Mouse (Mus musculus): ENCODE measurements around the gene Spty2d1. TPM values are rescaled to one million over a fixed set of nuclear protein-coding genes. Genes with fewer than 3 reads are reported as not detected.
"Not testable (repeated sequence)": the region's sequence is repeated elsewhere in the genome, so short reads cannot be mapped to it uniquely, and the experiment has no call there.

Spty2d1 gene
- polyA plus RNA-seq, 1 experiment from 2014 or later = 13.1 TPM

GRCm38 (mm10) chr7:46999983-47000643 is 8.1 kb downstream of the Spty2d1 start:
- ATAC-seq = no peak
- no peak for TF ChIP-seq CTCF (IDR thresholded peaks at IDR 0.05)
- no peak for TF ChIP-seq EP300 (IDR thresholded peaks at IDR 0.05)
- no peak overlapping the region for H3K27ac ChIP-seq (ENCODE audit: low read length)

DNA sequence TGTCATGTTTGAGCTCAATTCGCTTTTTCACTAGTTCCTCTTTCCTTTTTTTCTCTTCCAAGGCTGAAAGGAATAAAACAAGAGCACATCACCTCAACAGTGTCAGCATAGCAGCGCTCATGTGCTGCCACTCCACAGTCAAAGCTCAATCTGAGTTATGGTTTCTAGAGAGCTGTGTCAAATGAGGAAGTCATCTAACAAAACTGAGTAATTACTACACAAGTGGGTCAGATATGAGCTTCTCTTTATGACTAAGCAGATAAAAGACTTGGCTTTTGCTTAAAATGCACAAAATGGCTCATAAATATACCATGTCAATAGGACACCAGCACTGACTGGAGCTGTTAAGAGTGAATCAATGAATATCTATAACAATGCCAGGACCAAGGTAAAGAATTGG is 9.3 kb downstream of the Spty2d1 start:
- 93% methylated on average over 2 of the region's 2 CpGs for WGBS
- Histone ChIP-seq H3K9ac (replicated peaks; ENCODE audit: low read depth) (no peak overlapping the region), H3K27ac (ENCODE audit: low read length) (no peak overlapping the region), H3K9me3 (ENCODE audit: low read length) (no peaks in the 10 kb centered on the region), H3K36me3 (ENCODE audit: insufficient read depth, low read length) (peaks cover 36% of the 10 kb centered on the region; the same call in 1 of the 2 replicates), H3K4me3 (ENCODE audit: low read depth, low read length) (no peak overlapping the region), H3K4me1 (ENCODE audit: insufficient read depth, low read depth, low read length) (peaks cover 6% of the 10 kb centered on the region; the same call in 1 of the 2 replicates), H3K27me3 (replicated peaks; ENCODE audit: insufficient read depth, low read length) (no peaks in the 10 kb centered on the region), H3K4me2 (replicated peaks; ENCODE audit: low read depth, low read length) (no peak overlapping the region)
- no peak for ATAC-seq
- no peak for DNase-seq (ENCODE audit: low spot score)
- TF ChIP-seq EP300 (IDR thresholded peaks at IDR 0.05) (no peak), CTCF (IDR thresholded peaks at IDR 0.05) (no peak)

More at GRCm38 (mm10) chr7:46999983-47000643, 8.1 kb downstream of the Spty2d1 start:
- no peaks in the 10 kb centered on the region for H3K9me3 ChIP-seq (ENCODE audit: low read length)
- WGBS = 65% methylated on average over 8 of the region's 8 CpGs
- H3K4me3 ChIP-seq (ENCODE audit: low read depth, low read length) = no peak overlapping the region
- no peak overlapping the region for H3K9ac ChIP-seq (replicated peaks; ENCODE audit: low read depth)
- no peak for DNase-seq (ENCODE audit: low spot score)
- H3K36me3 ChIP-seq (ENCODE audit: insufficient read depth, low read length) = peaks cover 26% of the 10 kb centered on the region; the same call in 1 of the 2 replicates
- H3K27me3 ChIP-seq (replicated peaks; ENCODE audit: insufficient read depth, low read length) = no peaks in the 10 kb centered on the region
- H3K4me1 ChIP-seq (ENCODE audit: insufficient read depth, low read depth, low read length) = peaks cover 6% of the 10 kb centered on the region; the same call in 1 of the 2 replicates
- H3K4me2 ChIP-seq (replicated peaks; ENCODE audit: low read depth, low read length) = no peak overlapping the region

DNA sequence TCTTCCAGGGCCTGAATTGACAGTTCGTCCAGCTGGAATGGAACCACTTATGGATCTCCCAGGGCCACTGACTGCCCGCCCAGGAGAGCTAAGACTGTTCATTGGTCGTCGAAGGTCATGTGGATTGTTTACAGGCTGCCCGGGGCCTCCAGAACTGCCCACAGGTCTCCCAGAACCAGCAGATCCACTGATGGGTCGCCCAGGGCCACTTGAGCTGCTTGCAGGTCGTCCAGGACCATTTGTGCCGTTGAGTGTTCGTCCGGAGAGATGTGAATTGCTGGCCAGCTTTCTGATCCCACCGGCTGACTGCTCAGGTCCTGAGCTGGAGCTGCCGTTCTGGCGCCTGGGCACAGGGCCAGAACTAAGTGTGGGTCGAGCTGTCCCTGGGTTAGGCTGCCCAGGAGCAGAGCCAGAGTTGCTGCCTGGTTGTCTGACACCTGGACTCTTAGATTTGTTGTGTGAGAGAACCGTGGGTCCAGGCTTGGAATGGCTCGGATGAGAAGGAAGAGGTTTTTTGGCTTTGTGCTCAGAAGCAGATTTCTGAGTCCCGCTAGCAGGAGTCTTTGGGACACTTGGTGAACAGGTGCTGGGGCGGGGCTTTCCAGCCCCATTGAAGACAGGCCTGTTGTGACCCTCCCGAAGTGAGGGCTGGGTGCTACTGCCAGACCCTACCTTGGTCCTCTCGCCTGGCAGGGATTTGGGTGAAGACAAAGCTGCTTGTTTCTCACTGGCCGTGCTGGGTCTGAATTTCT is 10.4 kb downstream of the Spty2d1 start:
- no peaks in the 10 kb centered on the region for H3K27me3 ChIP-seq (replicated peaks; ENCODE audit: insufficient read depth, low read length)
- no peaks in the 10 kb centered on the region for H3K9me3 ChIP-seq (ENCODE audit: low read length)
- no peak for ATAC-seq
- TF ChIP-seq CTCF (IDR thresholded peaks at IDR 0.05) (no peak), EP300 (IDR thresholded peaks at IDR 0.05) (no peak)
- H3K27ac ChIP-seq (ENCODE audit: low read length) = no peak overlapping the region
- H3K4me2 ChIP-seq (replicated peaks; ENCODE audit: low read depth, low read length) = no peak overlapping the region
- 70% methylated on average over 21 of the region's 21 CpGs for WGBS
- H3K36me3 ChIP-seq (ENCODE audit: insufficient read depth, low read length) = peaks cover 45% of the 10 kb centered on the region; the same call in 1 of the 2 replicates
- no peak overlapping the region for H3K4me3 ChIP-seq (ENCODE audit: low read depth, low read length)
- H3K9ac ChIP-seq (replicated peaks; ENCODE audit: low read depth) = no peak overlapping the region
- H3K4me1 ChIP-seq (ENCODE audit: insufficient read depth, low read depth, low read length) = peaks cover 6% of the 10 kb centered on the region; the same call in 1 of the 2 replicates
- DNase-seq (ENCODE audit: low spot score) = no peak

GRCm38 (mm10) chr7:46997008-46997407 is 11.2 kb downstream of the Spty2d1 start:
- H3K36me3 ChIP-seq (ENCODE audit: insufficient read depth, low read length) = peaks cover 48% of the 10 kb centered on the region; the same call in 1 of the 2 replicates
- H3K4me3 ChIP-seq (ENCODE audit: low read depth, low read length) = no peak overlapping the region
- H3K4me1 ChIP-seq (ENCODE audit: insufficient read depth, low read depth, low read length) = peaks cover 2% of the 10 kb centered on the region; the same call in 1 of the 2 replicates
- TF ChIP-seq CTCF (IDR thresholded peaks at IDR 0.05) (no peak), EP300 (IDR thresholded peaks at IDR 0.05) (no peak)
- no peak overlapping the region for H3K27ac ChIP-seq (ENCODE audit: low read length)
- no peaks in the 10 kb centered on the region for H3K27me3 ChIP-seq (replicated peaks; ENCODE audit: insufficient read depth, low read length)
- WGBS = 91% methylated on average over 4 of the region's 4 CpGs
- ATAC-seq (no peak), DNase-seq (ENCODE audit: low spot score) (no peak)
- no peaks in the 10 kb centered on the region for H3K9me3 ChIP-seq (ENCODE audit: low read length)
- H3K4me2 ChIP-seq (replicated peaks; ENCODE audit: low read depth, low read length) = no peak overlapping the region
- H3K9ac ChIP-seq (replicated peaks; ENCODE audit: low read depth) = no peak overlapping the region

DNA sequence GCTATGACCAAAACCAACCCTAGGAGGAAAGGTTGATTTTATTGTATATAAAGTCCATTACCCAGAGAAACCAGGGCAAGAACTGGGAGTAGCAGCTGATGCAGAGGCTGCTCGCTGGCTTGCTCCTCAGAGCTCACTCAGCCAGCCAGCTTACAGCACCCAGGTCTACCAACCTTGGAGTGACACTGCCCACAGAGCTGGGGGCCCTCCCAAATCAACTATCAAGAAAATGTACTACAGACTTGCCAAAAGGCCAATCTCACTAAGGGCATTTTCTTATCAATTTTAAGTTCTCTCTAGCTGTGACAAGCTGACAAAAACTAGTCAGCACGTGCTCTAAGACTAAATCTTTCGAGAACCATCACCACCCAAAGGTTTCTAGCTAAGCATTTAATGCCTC is 12.7 kb downstream of the Spty2d1 start:
- Histone ChIP-seq H3K4me1 (ENCODE audit: insufficient read depth, low read depth, low read length) (no peaks in the 10 kb centered on the region), H3K9ac (replicated peaks; ENCODE audit: low read depth) (no peak overlapping the region), H3K9me3 (ENCODE audit: low read length) (no peaks in the 10 kb centered on the region), H3K4me2 (replicated peaks; ENCODE audit: low read depth, low read length) (no peak overlapping the region), H3K4me3 (ENCODE audit: low read depth, low read length) (no peak overlapping the region), H3K27ac (ENCODE audit: low read length) (no peak overlapping the region), H3K36me3 (ENCODE audit: insufficient read depth, low read length) (peaks cover 55% of the 10 kb centered on the region; the same call in 1 of the 2 replicates), H3K27me3 (replicated peaks; ENCODE audit: insufficient read depth, low read length) (no peaks in the 10 kb centered on the region)
- ATAC-seq (no peak), DNase-seq (ENCODE audit: low spot score) (no peak)
- TF ChIP-seq EP300 (IDR thresholded peaks at IDR 0.05) = no peak
- TF ChIP-seq CTCF (IDR thresholded peaks at IDR 0.05) = no peak
- WGBS = 85% methylated on average over 3 of the region's 3 CpGs

GRCm38 (mm10) chr7:46993079-46993478 is 15.1 kb downstream of the Spty2d1 start:
- H3K9me3 ChIP-seq (ENCODE audit: low read length) = no peaks in the 10 kb centered on the region
- no peak for ATAC-seq

GRCm38 (mm10) chr7:46989387-46989786 is 18.8 kb downstream of the Spty2d1 start:
- not testable (repeated sequence) for H3K9ac ChIP-seq (replicated peaks; ENCODE audit: low read depth); H3K9me3 ChIP-seq (ENCODE audit: low read length); ATAC-seq; H3K27me3 ChIP-seq (replicated peaks; ENCODE audit: insufficient read depth, low read length); DNase-seq (ENCODE audit: low spot score); H3K4me2 ChIP-seq (replicated peaks; ENCODE audit: low read depth, low read length); H3K27ac ChIP-seq (ENCODE audit: low read length); H3K4me3 ChIP-seq (ENCODE audit: low read depth, low read length)
- WGBS = 80% methylated on average over 4 of the region's 4 CpGs
- Histone ChIP-seq H3K36me3 (ENCODE audit: insufficient read depth, low read length) (peaks cover 24% of the 10 kb centered on the region; the same call in 1 of the 2 replicates), H3K4me1 (ENCODE audit: insufficient read depth, low read depth, low read length) (peaks cover 15% of the 10 kb centered on the region; the same call in 1 of the 2 replicates)

More at GRCm38 (mm10) chr7:46993079-46993478, 15.1 kb downstream of the Spty2d1 start:
- Histone ChIP-seq H3K4me2 (replicated peaks; ENCODE audit: low read depth, low read length) (no peak overlapping the region), H3K4me1 (ENCODE audit: insufficient read depth, low read depth, low read length) (no peaks in the 10 kb centered on the region), H3K27ac (ENCODE audit: low read length) (no peak overlapping the region), H3K9ac (replicated peaks; ENCODE audit: low read depth) (no peak overlapping the region), H3K27me3 (replicated peaks; ENCODE audit: insufficient read depth, low read length) (no peaks in the 10 kb centered on the region), H3K36me3 (ENCODE audit: insufficient read depth, low read length) (peaks cover 46% of the 10 kb centered on the region; the same call in 1 of the 2 replicates), H3K4me3 (ENCODE audit: low read depth, low read length) (no peak overlapping the region)
- TF ChIP-seq EP300 (IDR thresholded peaks at IDR 0.05) (no peak), CTCF (IDR thresholded peaks at IDR 0.05) (no peak)
- 82% methylated on average over 8 of the region's 8 CpGs for WGBS
- no peak for DNase-seq (ENCODE audit: low spot score)

Measured in lung, postnatal 0 days (tissue).